Mouse (Mus musculus) liver, embryonic 15.5 days (tissue): ENCODE measurements around the gene Naga. TPM values are rescaled to one million over a fixed set of nuclear protein-coding genes. Genes with fewer than 3 reads are reported as not detected.

Experiments used
- ATAC-seq: fragments of 200-750 bp; cut with Nextera tagmentation; 2 replicates; pipeline ENCODE4 v1.8.0; 2017; ENCODE audit warnings: moderate number of reproducible peaks, mild to moderate bottlenecking, moderate library complexity; ENCODE audit not compliant: insufficient read depth
- H3K27ac ChIP-seq: fragments of 300-500 bp; sonication (generic); replicated peaks from 2 replicates; pipeline ENCODE4 v1.5.1; 2015; ENCODE audit warnings: mild to moderate bottlenecking, inconsistent platforms
- H3K27me3 ChIP-seq: fragments of 300-500 bp; sonication (generic); 2 replicates; pipeline ENCODE4 v1.6.1; 2015; ENCODE audit warnings: mild to moderate bottlenecking, inconsistent platforms
- H3K36me3 ChIP-seq: fragments of 300-500 bp; sonication (generic); replicated peaks from 2 replicates; pipeline ENCODE4 v1.6.1; 2015; ENCODE audit warnings: moderate library complexity, mild to moderate bottlenecking, inconsistent platforms
- H3K4me1 ChIP-seq: fragments of 300-500 bp; sonication (generic); replicated peaks from 2 replicates; pipeline ENCODE4 v1.6.1; 2015; ENCODE audit warnings: inconsistent platforms
- H3K4me2 ChIP-seq: fragments of 300-500 bp; sonication (generic); 2 replicates; pipeline ENCODE4 v1.6.1; 2015; ENCODE audit warnings: moderate library complexity, mild to moderate bottlenecking, inconsistent platforms
- H3K4me3 ChIP-seq: fragments of 300-500 bp; sonication (generic); replicated peaks from 2 replicates; pipeline ENCODE4 v1.5.1; 2015; ENCODE audit warnings: mild to moderate bottlenecking, inconsistent platforms
- H3K9ac ChIP-seq: fragments of 300-500 bp; sonication (generic); 2 replicates; pipeline ENCODE4 v1.6.1; 2015; ENCODE audit warnings: moderate library complexity, mild to moderate bottlenecking, inconsistent platforms
- H3K9me3 ChIP-seq: fragments of 300-500 bp; sonication (generic); replicated peaks from 2 replicates; pipeline ENCODE4 v1.6.1; 2016; ENCODE audit warnings: inconsistent platforms
- WGBS: fragments of 180-500 bp; shearing (Covaris S2); methylation state at CpG from one replicate; pipeline ENCODE4 v1.1.7; 2015; ENCODE audit warnings: mixed read lengths; ENCODE audit not compliant: insufficient replicate concordance; 5-methylcytosine and 5-hydroxymethylcytosine counted together
- polyA plus RNA-seq: library from polyadenylated mRNA; unstranded; fragments of >200 nt; fragmentation: Nextera tagmentation; extraction: Ambion mirVana; gene quantifications from 2 replicates; pipeline ENCODE4 v1.2.1, GENCODE M21; 2015

Naga gene
- polyA plus RNA-seq, 1 experiment from 2014 or later = 43.4 TPM

DNA sequence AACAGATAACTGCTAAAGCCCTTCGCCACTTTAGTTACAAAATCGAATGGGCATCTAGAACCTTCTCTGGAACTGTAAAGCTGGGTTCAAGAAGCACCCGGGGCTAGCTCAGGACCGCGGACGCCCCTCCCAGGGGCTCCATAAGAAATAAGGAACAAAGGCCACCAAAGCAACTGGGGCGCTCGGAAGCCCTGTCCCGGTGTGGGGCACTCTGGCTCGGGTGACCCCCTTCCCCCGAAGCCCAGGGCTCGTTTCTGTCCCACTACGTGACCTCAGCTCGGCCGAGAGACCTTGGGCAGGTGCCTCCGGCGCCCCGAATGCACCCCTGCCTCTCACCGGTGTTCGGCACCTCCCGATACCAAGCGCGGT is 15.0 kb upstream of the Naga start:
- WGBS = 0% methylated on average over 23 of the region's 23 CpGs
- Histone ChIP-seq H3K9me3 (no peaks in the 10 kb centered on the region), H3K36me3 (peaks cover 24% of the 10 kb centered on the region), H3K4me2 (peak overlapping the region; percentile 88), H3K4me1 (peaks cover 67% of the 10 kb centered on the region), H3K27me3 (no peaks in the 10 kb centered on the region), H3K27ac (peak overlapping the region; percentile 94), H3K9ac (peak overlapping the region; percentile 95), H3K4me3 (peak overlapping the region; percentile 83)
- ATAC-seq = peak; percentile 21

DNA sequence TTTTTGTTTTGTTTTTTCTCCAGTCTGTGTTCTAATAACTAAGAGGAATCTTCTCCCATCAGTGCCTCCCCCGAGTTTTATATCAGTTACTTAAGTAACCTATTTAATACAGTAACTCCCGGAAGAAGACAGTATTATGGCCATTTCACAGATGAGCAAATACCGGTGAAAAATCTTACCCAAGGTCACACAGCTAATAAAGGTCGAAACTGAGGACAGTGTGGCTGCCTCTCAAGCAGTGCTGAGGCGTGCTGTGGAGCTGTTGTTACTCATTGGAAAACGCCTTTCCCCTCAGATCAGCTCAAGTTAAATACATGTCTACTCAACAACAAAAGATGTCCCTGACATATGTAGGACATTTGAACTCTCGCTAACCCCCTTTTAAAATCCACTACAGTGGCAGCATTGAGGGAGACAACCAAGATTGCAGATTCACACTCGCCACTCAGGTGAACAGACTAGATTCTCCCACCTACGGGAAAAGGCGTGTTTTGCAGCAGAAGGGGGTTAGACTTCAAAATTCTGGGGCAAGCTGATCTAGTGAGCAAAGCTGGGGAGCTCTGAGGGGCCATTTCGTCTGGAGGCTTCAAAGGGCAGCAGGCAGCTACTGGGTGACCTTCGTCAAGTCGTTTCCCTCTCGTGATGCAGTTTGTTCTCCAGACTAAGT is 14.5 kb upstream of the Naga start:
- H3K27ac ChIP-seq = peak overlapping the region; percentile 94
- no peaks in the 10 kb centered on the region for H3K9me3 ChIP-seq
- peaks cover 68% of the 10 kb centered on the region for H3K4me1 ChIP-seq
- peak overlapping the region; percentile 95 for H3K9ac ChIP-seq
- peaks cover 30% of the 10 kb centered on the region for H3K36me3 ChIP-seq
- no peaks in the 10 kb centered on the region for H3K27me3 ChIP-seq
- peak overlapping the region; percentile 83 for H3K4me3 ChIP-seq
- ATAC-seq = no peak
- 14% methylated on average over 14 of the region's 14 CpGs for WGBS
- peak overlapping the region; percentile 88 for H3K4me2 ChIP-seq

DNA sequence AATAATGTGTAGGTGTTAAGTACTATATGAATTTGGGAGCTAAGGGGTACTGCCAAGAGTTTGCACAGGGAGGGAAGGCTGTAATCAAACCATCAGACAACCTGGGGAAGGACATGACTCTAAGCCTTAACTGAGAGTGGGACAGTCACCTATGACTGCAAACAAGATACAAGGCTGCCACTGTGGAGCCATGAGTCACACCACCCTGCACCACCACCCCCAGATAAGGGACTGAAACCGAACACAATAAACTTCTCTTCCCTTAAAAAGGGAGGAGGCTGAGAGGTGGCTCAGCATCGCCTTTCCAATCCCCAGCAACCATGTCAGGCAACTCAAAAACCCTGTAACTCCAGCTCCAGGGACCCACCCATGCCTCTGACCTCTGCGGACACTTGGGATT is 12.8 kb upstream of the Naga start:
- Histone ChIP-seq H3K4me1 (peaks cover 85% of the 10 kb centered on the region), H3K9me3 (no peaks in the 10 kb centered on the region), H3K4me3 (peak overlapping the region; percentile 83), H3K36me3 (peaks cover 40% of the 10 kb centered on the region), H3K27me3 (no peaks in the 10 kb centered on the region), H3K27ac (peak overlapping the region; percentile 77), H3K9ac (peak overlapping the region; percentile 39; the same call in 1 of the 2 replicates), H3K4me2 (peak overlapping the region; percentile 88)
- 21% methylated on average over 3 of the region's 3 CpGs for WGBS
- no peak for ATAC-seq

DNA sequence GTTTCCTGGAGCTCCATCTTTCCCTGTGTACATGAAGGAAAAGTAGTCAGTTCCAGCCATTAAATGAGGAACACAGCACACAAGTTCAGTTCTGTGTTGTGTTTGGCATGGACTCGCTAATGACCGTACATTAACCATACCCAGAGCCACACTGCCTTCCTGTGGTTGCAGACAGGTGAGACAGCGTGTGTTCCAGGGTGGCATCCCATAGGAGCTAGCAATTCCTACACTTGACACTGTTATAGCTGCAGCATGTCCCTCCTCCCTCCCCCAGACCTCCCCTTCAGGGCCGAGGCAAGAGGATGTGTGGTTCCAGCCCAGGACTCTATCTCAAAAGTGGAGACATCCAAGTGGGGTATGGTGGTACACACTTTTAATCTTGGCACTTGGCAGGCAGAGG is 11.6 kb upstream of the Naga start:
- Histone ChIP-seq H3K9ac (no peak overlapping the region; the same call in 1 of the 2 replicates), H3K4me1 (peaks cover 81% of the 10 kb centered on the region), H3K27ac (peak overlapping the region; percentile 77), H3K9me3 (no peaks in the 10 kb centered on the region), H3K4me3 (no peak overlapping the region), H3K4me2 (no peak overlapping the region), H3K27me3 (no peaks in the 10 kb centered on the region), H3K36me3 (peaks cover 40% of the 10 kb centered on the region)
- ATAC-seq = no peak
- WGBS = 88% methylated on average over 4 of the region's 4 CpGs

DNA sequence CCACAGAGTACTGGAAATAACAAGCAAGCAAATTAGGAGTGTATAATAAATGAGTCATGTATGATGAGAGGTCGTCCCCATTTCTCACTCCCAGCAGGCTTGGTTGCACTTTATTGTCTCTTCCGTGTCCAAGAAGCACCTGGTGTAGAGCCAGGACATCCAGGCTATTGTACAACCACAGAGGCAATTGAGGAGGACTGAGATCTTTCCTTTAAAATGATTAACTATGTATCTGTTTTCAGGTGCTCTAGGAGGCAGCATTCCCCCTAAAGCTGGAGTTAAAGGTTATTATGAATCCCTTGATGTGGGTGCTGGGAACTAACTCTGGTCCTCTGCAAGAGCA is 10.2 kb upstream of the Naga start:
- Histone ChIP-seq H3K4me2 (no peak overlapping the region), H3K36me3 (peaks cover 54% of the 10 kb centered on the region)

DNA sequence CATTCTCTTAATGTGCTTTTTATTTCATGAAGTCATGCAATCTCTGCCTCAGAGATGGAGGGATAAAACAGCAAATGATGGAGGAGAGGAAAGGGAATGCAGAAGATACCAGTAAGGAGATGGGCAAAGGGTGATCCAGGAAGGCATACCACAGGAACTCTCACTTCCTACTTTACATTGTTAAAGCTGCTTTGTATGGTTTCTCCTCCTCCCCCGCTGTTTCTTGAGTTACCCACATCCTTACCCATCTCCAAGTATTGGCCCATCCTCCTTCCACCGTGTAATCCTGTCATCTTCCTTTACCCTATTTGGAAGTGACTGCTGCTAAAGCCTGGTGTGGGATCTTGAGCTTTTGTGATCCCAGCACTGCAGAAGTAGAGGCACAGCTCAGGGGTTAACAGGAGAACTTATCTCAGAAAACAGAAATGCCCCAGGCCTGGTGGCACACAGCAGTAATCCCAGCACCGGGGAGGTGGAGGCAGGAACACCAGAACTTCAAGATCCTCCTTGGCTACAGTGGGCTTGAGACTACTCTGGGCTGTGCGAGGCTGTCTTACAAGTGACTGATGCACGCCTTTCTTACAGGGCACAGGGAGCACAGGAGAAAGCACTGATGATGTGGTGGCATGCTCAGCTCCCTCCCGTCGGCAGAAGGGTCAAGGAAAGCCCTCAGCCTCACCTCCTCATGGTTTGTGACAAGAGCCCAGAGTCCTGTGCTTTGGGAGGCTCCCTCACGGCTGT is 9.7 kb upstream of the Naga start:
- H3K4me3 ChIP-seq = no peak overlapping the region
- WGBS = 71% methylated on average over 8 of the region's 8 CpGs
- peak overlapping the region; percentile 77 for H3K27ac ChIP-seq
- peaks cover 60% of the 10 kb centered on the region for H3K36me3 ChIP-seq
- ATAC-seq = no peak
- no peaks in the 10 kb centered on the region for H3K27me3 ChIP-seq
- peak overlapping the region; percentile 84 for H3K4me2 ChIP-seq
- no peaks in the 10 kb centered on the region for H3K9me3 ChIP-seq
- no peak overlapping the region for H3K9ac ChIP-seq
- peaks cover 90% of the 10 kb centered on the region for H3K4me1 ChIP-seq

More for the DNA sequence above, 10.2 kb upstream of the Naga start:
- no peak overlapping the region for H3K4me3 ChIP-seq
- no peak overlapping the region for H3K9ac ChIP-seq
- peaks cover 85% of the 10 kb centered on the region for H3K4me1 ChIP-seq
- peak overlapping the region; percentile 77 for H3K27ac ChIP-seq
- H3K9me3 ChIP-seq = no peaks in the 10 kb centered on the region
- H3K27me3 ChIP-seq = no peaks in the 10 kb centered on the region
- ATAC-seq = no peak
- WGBS = 82% methylated on average over 2 of the region's 2 CpGs

DNA sequence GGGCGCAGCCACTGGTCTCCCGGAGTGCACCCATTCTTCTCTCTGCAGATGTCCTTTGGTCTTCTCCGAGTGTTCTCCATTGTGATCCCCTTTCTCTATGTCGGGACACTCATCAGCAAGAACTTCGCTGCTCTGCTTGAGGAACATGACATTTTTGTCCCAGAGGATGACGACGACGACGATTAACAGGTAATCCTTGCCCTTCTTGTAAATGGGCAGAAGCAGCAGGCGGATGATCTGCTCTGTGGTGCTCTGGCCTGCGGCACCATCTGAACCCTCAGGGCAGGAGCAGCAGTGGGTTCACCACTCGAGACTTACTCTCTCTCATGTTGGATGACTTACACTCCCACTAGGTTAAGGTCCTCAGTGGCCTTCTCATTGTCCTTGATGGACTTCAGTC is 9.1 kb upstream of the Naga start:
- no peak for ATAC-seq
- WGBS = 89% methylated on average over 12 of the region's 12 CpGs
- no peaks in the 10 kb centered on the region for H3K9me3 ChIP-seq
- peak overlapping the region; percentile 82 for H3K4me3 ChIP-seq
- 0 out of 2 replicates have a peak overlapping the region, but pooled peaks have one; percentile 77 for H3K9ac ChIP-seq
- peaks cover 92% of the 10 kb centered on the region for H3K4me1 ChIP-seq
- H3K27me3 ChIP-seq = no peaks in the 10 kb centered on the region
- H3K36me3 ChIP-seq = peaks cover 65% of the 10 kb centered on the region
- peak overlapping the region; percentile 84 for H3K4me2 ChIP-seq
- peak overlapping the region; percentile 77 for H3K27ac ChIP-seq

DNA sequence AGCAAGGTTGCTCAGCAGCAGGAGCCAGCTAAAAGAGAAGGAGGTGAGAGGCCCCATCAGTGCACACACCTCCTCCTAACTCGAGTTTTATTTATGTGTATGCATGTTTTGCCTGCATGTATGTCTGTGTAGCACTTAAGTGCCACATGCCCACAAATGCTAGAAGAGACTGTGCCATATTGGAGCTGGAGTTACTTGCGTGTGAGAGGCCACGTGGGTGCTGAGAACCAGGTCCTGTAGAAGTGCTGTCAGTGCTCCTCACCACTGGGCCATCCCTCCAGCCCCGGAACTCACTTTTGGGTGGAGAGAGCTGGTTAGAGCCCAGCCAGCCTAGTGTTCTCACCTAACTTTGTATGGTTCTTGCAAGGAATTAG is 8.6 kb upstream of the Naga start:
- H3K27me3 ChIP-seq = no peaks in the 10 kb centered on the region
- 60% methylated on average over 4 of the region's 4 CpGs for WGBS
- peak overlapping the region; percentile 82 for H3K4me3 ChIP-seq
- H3K9me3 ChIP-seq = no peaks in the 10 kb centered on the region
- ATAC-seq = no peak
- H3K27ac ChIP-seq = peak overlapping the region; percentile 96
- H3K9ac ChIP-seq = peak overlapping the region; percentile 77
- peak overlapping the region; percentile 84 for H3K4me2 ChIP-seq
- H3K4me1 ChIP-seq = peaks cover 92% of the 10 kb centered on the region
- H3K36me3 ChIP-seq = peaks cover 65% of the 10 kb centered on the region

DNA sequence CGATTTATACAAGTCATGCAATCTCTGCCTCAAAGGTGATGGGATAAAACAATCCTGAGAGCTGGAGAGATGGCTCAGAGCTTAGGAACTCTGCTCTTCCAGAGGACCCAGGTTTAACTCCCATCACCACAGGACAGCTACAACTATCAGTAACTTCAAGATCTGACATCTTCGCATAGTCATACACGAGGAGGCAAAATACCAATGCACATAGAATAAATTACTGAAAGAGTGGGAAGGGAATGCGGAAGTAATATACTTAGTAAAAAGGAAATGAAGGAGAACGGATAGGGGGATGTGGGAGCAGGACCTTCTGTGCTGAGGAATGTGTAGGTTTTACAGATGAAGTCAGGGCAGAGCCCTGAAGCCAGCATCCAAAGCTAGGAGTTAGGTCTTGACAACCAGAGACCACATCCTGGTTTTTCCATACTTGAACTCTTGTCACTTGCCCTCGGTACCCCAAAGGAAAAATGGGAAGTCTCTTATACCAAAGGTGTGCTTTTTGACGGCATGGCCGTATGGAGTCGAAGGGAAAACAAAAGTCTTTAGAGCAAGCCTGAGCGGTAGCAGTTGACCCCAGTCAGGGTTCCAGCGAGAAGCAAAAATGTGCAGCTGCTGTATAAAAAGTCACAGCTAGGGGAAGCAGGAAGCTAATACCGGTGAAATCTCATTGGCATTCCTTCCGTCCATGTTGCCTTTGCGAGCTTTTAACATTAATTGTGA is 8.0 kb upstream of the Naga start:
- peak overlapping the region; percentile 84 for H3K4me2 ChIP-seq
- peaks cover 90% of the 10 kb centered on the region for H3K4me1 ChIP-seq
- no peak for ATAC-seq
- H3K4me3 ChIP-seq = peak overlapping the region; percentile 82
- H3K27me3 ChIP-seq = no peaks in the 10 kb centered on the region
- H3K27ac ChIP-seq = peak overlapping the region; percentile 96
- WGBS = 35% methylated on average over 14 of the region's 14 CpGs
- peak overlapping the region; percentile 77 for H3K9ac ChIP-seq
- H3K9me3 ChIP-seq = no peaks in the 10 kb centered on the region
- H3K36me3 ChIP-seq = peaks cover 65% of the 10 kb centered on the region

DNA sequence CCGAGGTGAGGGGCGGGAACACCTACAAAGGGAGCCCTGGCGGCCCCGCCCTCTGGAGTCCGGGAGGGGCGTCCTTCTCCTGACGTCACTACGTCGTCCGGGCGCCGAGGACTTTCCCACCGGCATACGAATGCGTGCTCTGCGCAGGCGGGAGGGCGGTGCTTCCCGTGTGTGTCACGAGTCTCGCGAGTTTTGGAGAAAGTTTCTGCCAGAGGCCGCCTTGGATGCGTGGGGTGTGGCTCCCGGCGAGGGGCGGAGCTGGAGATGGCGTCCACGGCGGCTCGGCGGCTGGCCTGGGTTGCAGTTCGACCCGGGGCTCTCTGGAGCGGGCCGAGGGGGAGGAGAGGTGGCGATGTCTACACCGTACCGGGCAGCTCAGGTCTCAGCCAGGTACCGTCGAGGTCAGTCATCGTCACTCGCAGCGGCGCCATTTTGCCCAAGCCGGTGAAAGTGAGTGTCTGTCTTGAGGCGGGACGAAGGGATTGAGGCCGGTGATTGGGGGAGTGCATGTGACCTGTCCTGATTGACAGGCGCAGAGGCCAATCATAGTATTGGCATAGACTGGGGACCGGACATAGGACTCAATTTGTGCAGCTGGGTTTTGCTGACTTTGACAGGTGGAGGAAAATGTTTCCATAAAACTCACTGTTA is 7.2 kb upstream of the Naga start:
- no peaks in the 10 kb centered on the region for H3K27me3 ChIP-seq
- H3K4me2 ChIP-seq = peak overlapping the region; percentile 84
- peak; percentile 86 for ATAC-seq
- H3K4me1 ChIP-seq = peaks cover 89% of the 10 kb centered on the region
- H3K9ac ChIP-seq = peak overlapping the region; percentile 77
- H3K9me3 ChIP-seq = no peaks in the 10 kb centered on the region
- peaks cover 63% of the 10 kb centered on the region for H3K36me3 ChIP-seq
- peak overlapping the region; percentile 82 for H3K4me3 ChIP-seq
- H3K27ac ChIP-seq = peak overlapping the region; percentile 96
- WGBS = under 1% methylated on average over 51 of the region's 51 CpGs

DNA sequence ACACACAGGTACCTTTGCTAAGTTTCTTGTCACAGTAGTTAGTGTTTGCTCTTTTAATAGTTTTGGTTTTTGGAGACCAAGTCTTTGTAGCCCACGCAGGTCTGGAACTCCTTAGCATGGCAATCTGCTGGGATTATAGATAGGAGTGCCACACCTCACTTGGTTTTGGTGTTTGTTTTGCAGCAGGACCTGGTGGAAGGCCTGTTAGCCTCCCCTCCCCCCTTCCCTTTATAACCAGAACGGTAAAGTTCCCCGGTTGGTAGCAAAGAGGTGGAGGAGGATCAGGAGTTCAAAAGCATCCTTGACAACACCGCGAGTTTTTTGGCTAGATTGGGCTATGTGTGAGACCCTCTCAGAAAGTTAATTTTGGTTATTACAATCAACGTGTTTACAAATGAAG is 6.2 kb upstream of the Naga start:
- Histone ChIP-seq H3K4me3 (peak overlapping the region; percentile 71), H3K9ac (peak overlapping the region; percentile 83), H3K27ac (peak overlapping the region; percentile 100), H3K4me2 (peak overlapping the region; percentile 84), H3K36me3 (peaks cover 53% of the 10 kb centered on the region), H3K9me3 (no peaks in the 10 kb centered on the region), H3K4me1 (peaks cover 89% of the 10 kb centered on the region), H3K27me3 (no peaks in the 10 kb centered on the region)
- ATAC-seq = no peak
- WGBS = 48% methylated on average over 6 of the region's 6 CpGs
